Comparison of ENCODE assay signal across 19 mouse cellular contexts in genomic region chr6:28841569-28841968, GRCm38 (mm10). TPM values are rescaled to one million over a fixed set of nuclear protein-coding genes. Genes with fewer than 3 reads are reported as not detected.
DNase-seq lines count a peak whose midpoint lies in the region; ATAC-seq lines count a peak whose summit lies in the region.
"Had no signal": no experiment of that assay in that cellular context is flagged by ENCODE, and none has a peak within 500 bp of the region (broad histone marks: within the 10 kb centered on the region; RNA-seq: fewer than 3 reads in every experiment).

No protein-coding gene starts in this region.

- no peak overlapping the region for H3K9ac ChIP-seq in hindbrain, embryonic 11.5 days (ENCODE audit: low read depth, low read length)
- H3K9ac ChIP-seq in hindbrain, embryonic 13.5 days: no peak overlapping the region
- H3K9ac ChIP-seq: embryonic facial prominence, embryonic 15.5 days; kidney, embryonic 15.5 days; lung, embryonic 14.5 days had no signal

- no peaks in the 10 kb centered on the region for H3K27me3 ChIP-seq in hindbrain, embryonic 10.5 days (ENCODE audit: insufficient read depth, poor library complexity, severe bottlenecking)
- H3K27me3 ChIP-seq in hindbrain, embryonic 11.5 days (ENCODE audit: control insufficient read depth, insufficient read depth, low read length): no peaks in the 10 kb centered on the region
- H3K27me3 ChIP-seq in hindbrain, embryonic 13.5 days: no peaks in the 10 kb centered on the region
- H3K27me3 ChIP-seq: embryonic facial prominence, embryonic 15.5 days; forebrain, embryonic 12.5 days; kidney, embryonic 15.5 days had no signal

- peak overlapping the region; percentile 88 for H3K27ac ChIP-seq in hindbrain, embryonic 10.5 days
- no peak overlapping the region for H3K27ac ChIP-seq in hindbrain, embryonic 11.5 days (ENCODE audit: low read depth, low read length)
- 0 out of 2 replicates have a peak overlapping the region, but pooled peaks have one; percentile 75 for H3K27ac ChIP-seq in hindbrain, embryonic 13.5 days
- H3K27ac ChIP-seq: embryonic facial prominence, embryonic 15.5 days; heart, adult 2 months; kidney, embryonic 15.5 days had no signal

- ATAC-seq in hindbrain, embryonic 11.5 days (ENCODE audit: low FRiP score): no peak
- ATAC-seq in hindbrain, embryonic 13.5 days (ENCODE audit: low FRiP score): no peak
- ATAC-seq in megakaryocyte, adult 5-6 weeks (ENCODE audit: poor library complexity, severe bottlenecking): no peak
- ATAC-seq: activated CD4-positive, CD25-positive, alpha-beta regulatory T cell, adult 4 months; CD4-positive, CD25-positive, alpha-beta regulatory T cell, adult 4 months had no signal

- no peaks in the 10 kb centered on the region for H3K36me3 ChIP-seq in hindbrain, embryonic 10.5 days
- no peaks in the 10 kb centered on the region for H3K36me3 ChIP-seq in hindbrain, embryonic 11.5 days (ENCODE audit: control insufficient read depth, insufficient read depth, low read length)
- no peaks in the 10 kb centered on the region for H3K36me3 ChIP-seq in hindbrain, embryonic 13.5 days
- H3K36me3 ChIP-seq: embryonic facial prominence, embryonic 15.5 days; forebrain, embryonic 12.5 days; kidney, embryonic 15.5 days had no signal

- H3K4me3 ChIP-seq in hindbrain, embryonic 10.5 days: no peak overlapping the region
- H3K4me3 ChIP-seq in hindbrain, embryonic 11.5 days (ENCODE audit: low read depth, low read length): no peak overlapping the region
- no peak overlapping the region for H3K4me3 ChIP-seq in hindbrain, embryonic 13.5 days
- H3K4me3 ChIP-seq: embryonic facial prominence, embryonic 15.5 days; forebrain, embryonic 12.5 days; gastrocnemius, adult 2 months; heart, adult 2 months; kidney, embryonic 15.5 days had no signal

- H3K9me3 ChIP-seq in hindbrain, embryonic 10.5 days: no peaks in the 10 kb centered on the region
- no peaks in the 10 kb centered on the region for H3K9me3 ChIP-seq in hindbrain, embryonic 11.5 days (ENCODE audit: control insufficient read depth, low read length)
- H3K9me3 ChIP-seq in hindbrain, embryonic 13.5 days: no peaks in the 10 kb centered on the region
- H3K9me3 ChIP-seq: embryonic facial prominence, embryonic 15.5 days; forebrain, embryonic 12.5 days; kidney, embryonic 15.5 days had no signal

- peaks cover 28% of the 10 kb centered on the region for H3K4me1 ChIP-seq in hindbrain, embryonic 10.5 days (replicated peaks)
- peaks cover 7% of the 10 kb centered on the region for H3K4me1 ChIP-seq in hindbrain, embryonic 11.5 days (replicated peaks; ENCODE audit: control insufficient read depth, insufficient read depth, low read length)
- peaks cover 35% of the 10 kb centered on the region for H3K4me1 ChIP-seq in hindbrain, embryonic 13.5 days (replicated peaks)

- H3K4me2 ChIP-seq in hindbrain, embryonic 11.5 days (replicated peaks; ENCODE audit: low read depth, low read length): no peak overlapping the region
- no peak overlapping the region for H3K4me2 ChIP-seq in hindbrain, embryonic 13.5 days
- H3K4me2 ChIP-seq: embryonic facial prominence, embryonic 15.5 days; kidney, embryonic 15.5 days; liver, embryonic 11.5 days; lung, embryonic 14.5 days had no signal

- 87% methylated on average over 3 of the region's 3 CpGs for WGBS in hindbrain, embryonic 10.5 days
- WGBS in hindbrain, embryonic 11.5 days: 79% methylated on average over 3 of the region's 3 CpGs
- 76% methylated on average over 3 of the region's 3 CpGs for WGBS in hindbrain, embryonic 13.5 days

- no peak for DNase-seq in hindbrain, embryonic 10.5 days (ENCODE audit: low spot score)
- no peak for DNase-seq in hindbrain, embryonic 11.5 days (ENCODE audit: low spot score)
- DNase-seq in 3134 (ENCODE audit: extremely low read depth, insufficient read length, low spot score): peak; percentile 58
- peak; percentile 69 for DNase-seq in Muller cell, postnatal 12 days (ENCODE audit: inconsistent ontology term)
- no peak for DNase-seq in layer of hippocampus, adult 11-12 months (ENCODE audit: low spot score)
- DNase-seq: cerebellum, adult 9-10 months; gastrocnemius, adult 2 months; heart, adult 2 months; left cerebral cortex, postnatal 4 days; lung, embryonic 14.5 days; thymus, postnatal 36 days had no signal

RNA-seq across cellular contexts. Expression of gene Lrrc4, which starts 10.0 kb away (rescaled TPM):
- 2.3 and 2.4 TPM in 2 replicates for polyA plus RNA-seq in hindbrain, embryonic 10.5 days (2016; fragmentation: Nextera tagmentation; extraction: Ambion mirVana)
- 4.5 and 4.7 TPM in 2 replicates for polyA plus RNA-seq in hindbrain, embryonic 11.5 days (2014; fragmentation: Nextera tagmentation; extraction: Ambion mirVana)
- polyA plus RNA-seq in hindbrain, embryonic 13.5 days (2015; fragmentation: Nextera tagmentation; extraction: Ambion mirVana): 5.6 and 6.4 TPM in 2 replicates
- total RNA-seq in megakaryocyte, adult 5-6 weeks (2015): not detected in 2 replicates
- 0.07 TPM in 1 of 2 replicates, not detected in the other for total RNA-seq in megakaryocyte, adult 5-6 weeks (2017)

Comparison
In these comparisons a context has a peak if more than half of its experiments do, and no peak if none do; other contexts are left out.
1. DNase-seq: peak in 3134 (single experiment) and Muller cell, postnatal 12 days (single experiment); none in hindbrain, embryonic 10.5 days (single experiment), hindbrain, embryonic 11.5 days (single experiment) and layer of hippocampus, adult 11-12 months (single experiment).